Mouse (Mus musculus) megakaryocyte, embryonic 14.5 days (primary cell): Measurements from ENCODE around the gene B4galt7.

Source experiments
- FLI1 ChIP-seq: IDR thresholded peaks from 2 replicates; pipeline ENCODE4 v1.6.1; 2012; ENCODE audit warnings: low read length, inconsistent platforms, mixed read lengths
- GATA1 ChIP-seq: IDR thresholded peaks from 3 replicates; pipeline ENCODE4 v1.6.1; 2012; ENCODE audit warnings: mixed read lengths, low read length, inconsistent platforms, borderline replicate concordance

DNA sequence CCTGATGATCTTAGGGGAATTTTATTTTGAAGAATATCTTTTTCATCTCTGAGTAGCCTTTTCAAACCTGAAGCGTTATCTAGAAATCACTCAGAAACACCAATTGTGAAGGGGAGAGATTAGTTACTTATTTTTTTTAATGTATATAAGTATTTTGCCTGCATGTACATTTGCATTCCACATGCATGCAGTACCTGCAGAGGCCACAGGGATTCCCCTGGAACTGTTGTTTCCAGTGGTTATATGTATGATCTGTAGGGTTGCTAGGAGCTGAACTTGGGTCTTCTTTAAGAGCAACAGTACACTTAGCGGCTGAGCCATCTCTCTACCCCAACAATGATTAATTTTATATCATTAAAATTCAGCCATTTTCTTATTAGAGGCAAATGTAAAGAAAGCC lies 44.8 kb downstream of the B4galt7 start:
- TF ChIP-seq GATA1 (no peak), FLI1 (no peak)
